Mouse (Mus musculus): ENCODE measurements around the gene Cyp2f2. TPM values are rescaled to one million over a fixed set of nuclear protein-coding genes. Genes with fewer than 3 reads are reported as not detected.
A peak's percentile ranks its signal among the peaks of the same experiment; 100 is the strongest.

Cyp2f2 gene
- polyA plus RNA-seq, 1 experiment from 2014 or later, result not detected

- Histone ChIP-seq H3K9me3 (no peaks in the 10 kb centered on the region), H3K9ac (replicated peaks) (no peak overlapping the region), H3K27me3 (no peaks in the 10 kb centered on the region), H3K4me2 (replicated peaks) (no peak overlapping the region), H3K4me1 (no peaks in the 10 kb centered on the region), H3K27ac (replicated peaks) (no peak overlapping the region), H3K4me3 (no peak overlapping the region), H3K36me3 (no peaks in the 10 kb centered on the region)
- 83% methylated on average over 4 of the region's 4 CpGs for WGBS
- no peak for ATAC-seq (ENCODE audit: low FRiP score, low read depth)
Observed at GRCm38 (mm10) chr7:27124969-27125368, 5.3 kb downstream of the Cyp2f2 start.

- Histone ChIP-seq H3K9me3 (no peaks in the 10 kb centered on the region), H3K4me1 (no peaks in the 10 kb centered on the region), H3K4me2 (replicated peaks) (no peak overlapping the region), H3K36me3 (no peaks in the 10 kb centered on the region), H3K4me3 (no peak overlapping the region), H3K9ac (replicated peaks) (no peak overlapping the region), H3K27me3 (no peaks in the 10 kb centered on the region), H3K27ac (replicated peaks) (no peak overlapping the region)
- ATAC-seq (ENCODE audit: low FRiP score, low read depth), result peak; percentile 54; the same call in 1 of the 2 replicates
- 44% methylated on average over 3 of the region's 3 CpGs for WGBS
Observed at GRCm38 (mm10) chr7:27128162-27128561, 8.5 kb downstream of the Cyp2f2 start.

GRCm38 (mm10) chr7:27128946-27129345 lies 9.2 kb downstream of the Cyp2f2 start:
- no peaks in the 10 kb centered on the region for H3K4me1 ChIP-seq
- H3K4me3 ChIP-seq, result no peak overlapping the region
- H3K9me3 ChIP-seq, result no peaks in the 10 kb centered on the region
- H3K4me2 ChIP-seq (replicated peaks), result no peak overlapping the region
- no peak overlapping the region for H3K9ac ChIP-seq (replicated peaks)
- WGBS, result 91% methylated on average over 13 of the region's 13 CpGs
- H3K27ac ChIP-seq (replicated peaks), result no peak overlapping the region
- H3K36me3 ChIP-seq, result no peaks in the 10 kb centered on the region
- ATAC-seq (ENCODE audit: low FRiP score, low read depth), result no peak
- no peaks in the 10 kb centered on the region for H3K27me3 ChIP-seq

- Histone ChIP-seq H3K4me2 (replicated peaks) (no peak overlapping the region), H3K4me3 (no peak overlapping the region), H3K4me1 (no peaks in the 10 kb centered on the region), H3K9me3 (no peaks in the 10 kb centered on the region), H3K36me3 (no peaks in the 10 kb centered on the region), H3K9ac (replicated peaks) (no peak overlapping the region), H3K27ac (replicated peaks) (no peak overlapping the region), H3K27me3 (no peaks in the 10 kb centered on the region)
- WGBS, result 94% methylated on average over 11 of the region's 12 CpGs
- ATAC-seq (ENCODE audit: low FRiP score, low read depth), result no peak
Observed at GRCm38 (mm10) chr7:27129811-27130210, 10.1 kb downstream of the Cyp2f2 start.

- Histone ChIP-seq H3K27me3 (no peaks in the 10 kb centered on the region), H3K4me1 (no peaks in the 10 kb centered on the region), H3K36me3 (no peaks in the 10 kb centered on the region), H3K27ac (replicated peaks) (no peak overlapping the region), H3K9ac (replicated peaks) (no peak overlapping the region), H3K4me2 (replicated peaks) (no peak overlapping the region), H3K4me3 (no peak overlapping the region), H3K9me3 (no peaks in the 10 kb centered on the region)
- WGBS, result 89% methylated on average over 22 of the region's 22 CpGs
- no peak for ATAC-seq (ENCODE audit: low FRiP score, low read depth)
Observed at GRCm38 (mm10) chr7:27130521-27131370, 11.0 kb downstream of the Cyp2f2 start.

GRCm38 (mm10) chr7:27131387-27131786 lies 11.7 kb downstream of the Cyp2f2 start:
- no peaks in the 10 kb centered on the region for H3K9me3 ChIP-seq
- H3K36me3 ChIP-seq, result no peaks in the 10 kb centered on the region
- WGBS, result 60% methylated on average over 2 of the region's 2 CpGs
- no peak overlapping the region for H3K4me2 ChIP-seq (replicated peaks)
- no peaks in the 10 kb centered on the region for H3K4me1 ChIP-seq
- H3K27ac ChIP-seq (replicated peaks), result no peak overlapping the region
- ATAC-seq (ENCODE audit: low FRiP score, low read depth), result no peak
- H3K27me3 ChIP-seq, result no peaks in the 10 kb centered on the region
- no peak overlapping the region for H3K4me3 ChIP-seq
- H3K9ac ChIP-seq (replicated peaks), result no peak overlapping the region

GRCm38 (mm10) chr7:27132588-27132987 lies 12.9 kb downstream of the Cyp2f2 start:
- Histone ChIP-seq H3K27me3 (no peaks in the 10 kb centered on the region), H3K9me3 (no peaks in the 10 kb centered on the region), H3K9ac (replicated peaks) (no peak overlapping the region), H3K4me3 (no peak overlapping the region), H3K27ac (replicated peaks) (no peak overlapping the region), H3K4me1 (no peaks in the 10 kb centered on the region), H3K36me3 (no peaks in the 10 kb centered on the region), H3K4me2 (replicated peaks) (no peak overlapping the region)
- no peak for ATAC-seq (ENCODE audit: low FRiP score, low read depth)
- WGBS, result 20% methylated on average over 10 of the region's 10 CpGs

- Histone ChIP-seq H3K9me3 (no peaks in the 10 kb centered on the region), H3K4me3 (no peak overlapping the region), H3K27ac (replicated peaks) (no peak overlapping the region), H3K4me1 (no peaks in the 10 kb centered on the region), H3K4me2 (replicated peaks) (no peak overlapping the region), H3K9ac (replicated peaks) (no peak overlapping the region), H3K27me3 (no peaks in the 10 kb centered on the region), H3K36me3 (no peaks in the 10 kb centered on the region)
- WGBS, result 78% methylated on average over 12 of the region's 12 CpGs
- ATAC-seq (ENCODE audit: low FRiP score, low read depth), result no peak
Observed at GRCm38 (mm10) chr7:27133156-27133555, 13.4 kb downstream of the Cyp2f2 start.

- ATAC-seq (ENCODE audit: low FRiP score, low read depth), result no peak
- 82% methylated on average over 4 of the region's 4 CpGs for WGBS
- H3K9me3 ChIP-seq, result no peaks in the 10 kb centered on the region
- no peak overlapping the region for H3K4me3 ChIP-seq
- no peaks in the 10 kb centered on the region for H3K4me1 ChIP-seq
- no peak overlapping the region for H3K27ac ChIP-seq (replicated peaks)
- no peaks in the 10 kb centered on the region for H3K36me3 ChIP-seq
- no peak overlapping the region for H3K4me2 ChIP-seq (replicated peaks)
- no peaks in the 10 kb centered on the region for H3K27me3 ChIP-seq
- H3K9ac ChIP-seq (replicated peaks), result no peak overlapping the region
Observed at GRCm38 (mm10) chr7:27133757-27134156, 14.0 kb downstream of the Cyp2f2 start.

- Histone ChIP-seq H3K4me1 (no peaks in the 10 kb centered on the region), H3K27ac (replicated peaks) (no peak overlapping the region), H3K4me3 (no peak overlapping the region), H3K9me3 (peaks cover 5% of the 10 kb centered on the region; the same call in 1 of the 2 replicates), H3K4me2 (replicated peaks) (no peak overlapping the region), H3K27me3 (no peaks in the 10 kb centered on the region), H3K9ac (replicated peaks) (no peak overlapping the region), H3K36me3 (no peaks in the 10 kb centered on the region)
- no peak for ATAC-seq (ENCODE audit: low FRiP score, low read depth)
- 68% methylated on average over 8 of the region's 8 CpGs for WGBS
Observed at GRCm38 (mm10) chr7:27136410-27136996, 16.8 kb downstream of the Cyp2f2 start.

GRCm38 (mm10) chr7:27153205-27153764 lies 33.6 kb downstream of the Cyp2f2 start, which contains the start of gene Cyp2t4:
Gene Cyp2t4 (plus strand): TSS chr7:27153714.
- H3K9ac ChIP-seq (replicated peaks), result no peak within 1 kb of the TSS
- H3K9me3 ChIP-seq, result no peaks in the 10 kb centered on the region
- H3K27ac ChIP-seq (replicated peaks), result no peak within 1 kb of the TSS
- H3K4me2 ChIP-seq (replicated peaks), result no peak within 1 kb of the TSS
- H3K4me3 ChIP-seq, result no peak within 1 kb of the TSS
- ATAC-seq (ENCODE audit: low FRiP score, low read depth), result no peak
- 86% methylated on average over 10 of the region's 10 CpGs for WGBS
- no peaks in the 10 kb centered on the region for H3K4me1 ChIP-seq
- peaks cover 16% of the 10 kb centered on the region for H3K36me3 ChIP-seq
- no peaks in the 10 kb centered on the region for H3K27me3 ChIP-seq

- Histone ChIP-seq H3K4me1 (peaks cover 12% of the 10 kb centered on the region), H3K36me3 (peaks cover 30% of the 10 kb centered on the region), H3K27ac (replicated peaks) (no peak overlapping the region), H3K4me2 (replicated peaks) (no peak overlapping the region), H3K27me3 (no peaks in the 10 kb centered on the region), H3K9ac (replicated peaks) (no peak overlapping the region), H3K9me3 (no peaks in the 10 kb centered on the region), H3K4me3 (no peak overlapping the region)
- 82% methylated on average over 13 of the region's 13 CpGs for WGBS
- no peak for ATAC-seq (ENCODE audit: low FRiP score, low read depth)
Observed at GRCm38 (mm10) chr7:27156005-27156404, 36.3 kb downstream of the Cyp2f2 start.

Measured in midbrain, embryonic 12.5 days (tissue).